Mouse (Mus musculus): ENCODE data around the gene Primpol. TPM values are rescaled to one million over a fixed set of nuclear protein-coding genes. Genes with fewer than 3 reads are reported as not detected.

The Primpol gene
- polyA plus RNA-seq, 1 experiment from 2014 or later: 10.7 TPM

DNA sequence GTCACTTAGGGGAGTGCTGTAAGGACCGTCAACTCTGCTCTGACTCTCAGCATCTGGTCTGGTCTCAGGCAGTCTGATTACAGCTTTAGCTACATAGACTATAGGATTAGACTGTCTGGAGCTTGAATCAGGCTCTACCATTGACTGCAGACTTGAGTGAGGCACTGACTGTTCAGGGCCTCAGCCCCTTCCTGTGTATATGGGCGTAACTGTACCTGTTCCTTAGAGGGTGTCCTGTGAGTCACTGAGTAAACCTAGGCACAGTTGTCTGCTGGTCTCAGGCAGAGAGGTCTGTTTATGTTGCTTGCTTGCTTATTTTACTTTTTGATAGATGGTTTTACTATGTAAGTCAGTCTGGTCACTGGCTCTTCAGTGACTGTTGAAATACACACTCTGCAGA, 43.0 kb downstream of the Primpol start:
- H3K9ac ChIP-seq (ENCODE audit: low read length): no peak overlapping the region
- H3K9me3 ChIP-seq (ENCODE audit: control insufficient read depth, low read length): no peaks in the 10 kb centered on the region
- no peak overlapping the region for H3K27ac ChIP-seq (replicated peaks in 1 of 2; ENCODE audit: control insufficient read depth in 1 of 2, insufficient read depth in 1 of 2, low read depth in 2 of 2, low read length in 2 of 2)
- H3K4me2 ChIP-seq (ENCODE audit: low read length): no peak overlapping the region
- 82% methylated on average over 2 of the region's 2 CpGs for WGBS
- H3K4me1 ChIP-seq (ENCODE audit: control insufficient read depth in 2 of 2, insufficient read depth in 2 of 2, low read length in 2 of 2): no peaks in the 10 kb centered on the region
- H3K36me3 ChIP-seq (ENCODE audit: control insufficient read depth, insufficient read depth, low read length): peaks cover 64% of the 10 kb centered on the region
- H3K4me3 ChIP-seq (ENCODE audit: control insufficient read depth in 1 of 2, insufficient read depth in 1 of 2, low read depth in 1 of 2, low read length in 2 of 2): no peak overlapping the region
- ATAC-seq (ENCODE audit: insufficient number of reproducible peaks, insufficient read depth, low FRiP score, low read depth): no peak
- H3K27me3 ChIP-seq (ENCODE audit: control insufficient read depth, insufficient read depth, low read length): no peaks in the 10 kb centered on the region

DNA sequence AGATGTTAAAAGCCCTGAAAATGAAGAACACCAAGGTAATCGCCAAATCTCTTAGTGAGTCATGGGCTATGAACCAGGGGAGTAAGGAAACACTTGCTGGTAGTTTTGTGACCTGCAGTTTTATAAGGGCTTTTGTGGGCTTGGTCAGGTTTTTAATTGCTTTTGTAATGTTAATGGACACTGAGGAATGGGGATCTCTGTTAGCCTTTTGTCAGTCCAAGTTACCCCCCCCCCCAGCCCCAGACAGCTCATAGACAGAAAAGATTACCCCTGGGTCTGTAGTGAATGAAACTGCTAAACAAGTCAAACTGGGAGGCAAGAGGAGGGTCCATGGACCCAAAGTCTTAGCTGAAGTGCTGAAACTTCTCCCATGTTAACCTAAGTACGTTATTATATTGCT, 43.6 kb downstream of the Primpol start:
- WGBS: 96% methylated on average over 2 of the region's 2 CpGs
- ATAC-seq (ENCODE audit: insufficient number of reproducible peaks, insufficient read depth, low FRiP score, low read depth): no peak
- H3K36me3 ChIP-seq (ENCODE audit: control insufficient read depth, insufficient read depth, low read length): peaks cover 59% of the 10 kb centered on the region

DNA sequence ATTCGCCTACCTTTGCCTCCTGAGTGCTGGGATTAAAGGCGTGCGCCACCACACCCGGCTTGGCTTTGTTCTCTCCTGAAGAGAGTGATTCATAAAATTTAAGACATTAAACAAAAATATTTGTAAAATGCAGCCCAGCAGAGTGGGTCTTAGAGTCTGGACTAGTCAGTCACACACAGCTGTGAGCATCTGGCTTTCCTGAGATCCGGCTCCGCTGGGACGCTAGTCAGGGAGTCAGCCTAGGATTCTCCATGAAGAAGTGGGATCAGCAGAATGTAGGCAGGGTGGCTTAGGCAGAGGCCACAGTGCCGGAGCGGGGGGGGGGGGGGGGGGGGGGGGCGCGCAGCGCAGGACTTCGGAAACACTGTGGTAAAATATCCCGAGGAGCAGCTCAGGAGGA, 46.3 kb downstream of the Primpol start:
- WGBS: 93% methylated on average over 10 of the region's 14 CpGs
- Histone ChIP-seq H3K4me1 (ENCODE audit: control insufficient read depth in 2 of 2, insufficient read depth in 2 of 2, low read length in 2 of 2) (no peaks in the 10 kb centered on the region), H3K36me3 (ENCODE audit: control insufficient read depth, insufficient read depth, low read length) (peaks cover 36% of the 10 kb centered on the region), H3K4me3 (ENCODE audit: control insufficient read depth in 1 of 2, insufficient read depth in 1 of 2, low read depth in 1 of 2, low read length in 2 of 2) (no peak overlapping the region), H3K9ac (ENCODE audit: low read length) (no peak overlapping the region), H3K9me3 (ENCODE audit: control insufficient read depth, low read length) (no peaks in the 10 kb centered on the region), H3K4me2 (ENCODE audit: low read length) (no peak overlapping the region), H3K27ac (replicated peaks in 1 of 2; ENCODE audit: control insufficient read depth in 1 of 2, insufficient read depth in 1 of 2, low read depth in 2 of 2, low read length in 2 of 2) (no peak overlapping the region), H3K27me3 (ENCODE audit: control insufficient read depth, insufficient read depth, low read length) (no peaks in the 10 kb centered on the region)
- no peak for ATAC-seq (ENCODE audit: insufficient number of reproducible peaks, insufficient read depth, low FRiP score, low read depth)

More for the DNA sequence above, 43.6 kb downstream of the Primpol start:
- Histone ChIP-seq H3K4me3 (ENCODE audit: control insufficient read depth in 1 of 2, insufficient read depth in 1 of 2, low read depth in 1 of 2, low read length in 2 of 2) (no peak overlapping the region), H3K27ac (replicated peaks in 1 of 2; ENCODE audit: control insufficient read depth in 1 of 2, insufficient read depth in 1 of 2, low read depth in 2 of 2, low read length in 2 of 2) (no peak overlapping the region), H3K27me3 (ENCODE audit: control insufficient read depth, insufficient read depth, low read length) (no peaks in the 10 kb centered on the region), H3K9ac (ENCODE audit: low read length) (no peak overlapping the region), H3K4me1 (ENCODE audit: control insufficient read depth in 2 of 2, insufficient read depth in 2 of 2, low read length in 2 of 2) (no peaks in the 10 kb centered on the region), H3K9me3 (ENCODE audit: control insufficient read depth, low read length) (no peaks in the 10 kb centered on the region), H3K4me2 (ENCODE audit: low read length) (no peak overlapping the region)

DNA sequence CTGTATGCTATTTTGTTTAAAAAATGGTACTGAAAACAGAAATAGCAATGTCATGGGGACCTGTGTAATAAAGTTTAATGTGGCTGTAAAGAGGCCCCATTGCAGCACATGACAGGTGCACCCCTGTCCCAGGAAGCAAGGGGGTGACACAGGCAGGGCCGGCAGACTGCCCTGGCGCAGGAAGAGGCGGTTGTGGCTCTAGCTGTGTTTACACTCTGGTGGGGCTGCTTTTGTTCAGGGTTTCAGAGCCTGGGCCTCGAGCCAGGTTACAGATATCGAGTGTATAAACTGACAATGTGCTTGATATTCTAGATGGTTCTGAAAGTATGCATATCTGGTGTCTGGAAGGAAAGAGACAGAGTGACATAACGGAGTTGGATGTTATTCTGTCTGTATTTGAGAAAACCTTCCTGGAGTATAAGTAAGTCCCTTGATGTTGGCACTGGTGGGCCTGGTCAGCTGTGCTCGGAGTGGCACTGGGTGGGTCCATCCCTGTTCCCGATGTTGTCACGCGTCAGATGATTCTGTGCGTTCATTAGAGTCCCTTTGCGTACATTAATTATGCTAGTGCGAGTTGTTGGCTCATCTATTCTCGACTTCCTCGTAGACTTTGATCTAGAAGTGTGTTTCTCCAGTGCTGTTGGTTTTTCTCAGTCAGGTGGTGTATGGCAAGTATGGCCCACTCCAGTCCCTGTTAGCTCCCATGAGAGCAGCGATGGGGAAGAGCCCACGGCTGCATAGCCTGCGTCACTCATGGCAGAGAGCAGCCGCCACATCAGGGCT, 47.2 kb downstream of the Primpol start:
- no peaks in the 10 kb centered on the region for H3K9me3 ChIP-seq (ENCODE audit: control insufficient read depth, low read length)
- no peak overlapping the region for H3K9ac ChIP-seq (ENCODE audit: low read length)
- no peak overlapping the region for H3K27ac ChIP-seq (replicated peaks in 1 of 2; ENCODE audit: control insufficient read depth in 1 of 2, insufficient read depth in 1 of 2, low read depth in 2 of 2, low read length in 2 of 2)
- H3K4me1 ChIP-seq (ENCODE audit: control insufficient read depth in 2 of 2, insufficient read depth in 2 of 2, low read length in 2 of 2): no peaks in the 10 kb centered on the region
- H3K27me3 ChIP-seq (ENCODE audit: control insufficient read depth, insufficient read depth, low read length): no peaks in the 10 kb centered on the region
- no peak overlapping the region for H3K4me2 ChIP-seq (ENCODE audit: low read length)
- 81% methylated on average over 19 of the region's 19 CpGs for WGBS
- peaks cover 35% of the 10 kb centered on the region for H3K36me3 ChIP-seq (ENCODE audit: control insufficient read depth, insufficient read depth, low read length)
- ATAC-seq (ENCODE audit: insufficient number of reproducible peaks, insufficient read depth, low FRiP score, low read depth): no peak
- H3K4me3 ChIP-seq (ENCODE audit: control insufficient read depth in 1 of 2, insufficient read depth in 1 of 2, low read depth in 1 of 2, low read length in 2 of 2): no peak overlapping the region

DNA sequence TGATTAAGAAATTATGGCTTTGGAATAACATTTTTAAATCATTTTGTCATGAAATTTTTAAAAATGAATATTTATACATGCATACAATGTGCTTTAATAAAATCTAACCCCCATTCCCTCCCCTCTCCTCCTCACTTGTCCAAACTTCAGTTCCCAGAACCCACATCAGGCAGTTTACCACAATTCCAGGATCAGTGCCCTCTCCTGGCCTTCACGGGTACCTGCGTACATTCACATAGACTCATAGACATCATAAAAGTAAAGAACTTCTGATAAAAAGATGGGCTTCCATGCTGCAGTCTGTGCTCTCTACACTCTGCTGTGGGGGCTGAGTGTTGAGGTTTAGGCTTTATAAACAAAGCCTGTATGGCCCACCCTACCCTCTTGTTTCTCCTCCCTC, 48.1 kb downstream of the Primpol start:
- H3K36me3 ChIP-seq (ENCODE audit: control insufficient read depth, insufficient read depth, low read length): peaks cover 26% of the 10 kb centered on the region
- no peaks in the 10 kb centered on the region for H3K9me3 ChIP-seq (ENCODE audit: control insufficient read depth, low read length)
- H3K4me3 ChIP-seq (ENCODE audit: control insufficient read depth in 1 of 2, insufficient read depth in 1 of 2, low read depth in 1 of 2, low read length in 2 of 2): no peak overlapping the region
- no peak overlapping the region for H3K4me2 ChIP-seq (ENCODE audit: low read length)
- no peak overlapping the region for H3K27ac ChIP-seq (replicated peaks in 1 of 2; ENCODE audit: control insufficient read depth in 1 of 2, insufficient read depth in 1 of 2, low read depth in 2 of 2, low read length in 2 of 2)
- H3K27me3 ChIP-seq (ENCODE audit: control insufficient read depth, insufficient read depth, low read length): no peaks in the 10 kb centered on the region
- no peaks in the 10 kb centered on the region for H3K4me1 ChIP-seq (ENCODE audit: control insufficient read depth in 2 of 2, insufficient read depth in 2 of 2, low read length in 2 of 2)
- ATAC-seq (ENCODE audit: insufficient number of reproducible peaks, insufficient read depth, low FRiP score, low read depth): no peak
- WGBS: 77% methylated on average over 2 of the region's 2 CpGs
- no peak overlapping the region for H3K9ac ChIP-seq (ENCODE audit: low read length)

DNA sequence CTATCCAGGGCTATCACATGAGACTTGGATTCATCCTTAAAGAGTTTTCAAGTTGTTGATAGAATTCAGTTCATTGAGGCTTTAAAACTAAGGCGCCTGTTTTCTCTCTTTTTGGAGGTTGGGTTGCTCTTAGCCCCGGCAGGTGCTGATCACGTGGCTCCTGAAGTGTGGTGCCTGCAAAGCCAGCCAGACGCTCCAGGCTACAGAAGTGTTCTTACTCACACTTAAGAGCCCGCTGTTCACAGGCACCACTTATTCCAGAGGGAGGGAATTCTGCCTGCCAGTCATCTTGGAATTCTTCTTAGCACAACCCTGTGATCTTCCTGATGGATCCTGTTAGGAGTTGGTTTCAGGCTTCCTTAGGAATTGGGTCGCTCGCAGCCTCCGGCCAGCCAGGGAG, 49.1 kb downstream of the Primpol start:
- Histone ChIP-seq H3K9ac (ENCODE audit: low read length) (no peak overlapping the region), H3K4me1 (ENCODE audit: control insufficient read depth in 2 of 2, insufficient read depth in 2 of 2, low read length in 2 of 2) (no peaks in the 10 kb centered on the region), H3K4me2 (ENCODE audit: low read length) (no peak overlapping the region), H3K9me3 (ENCODE audit: control insufficient read depth, low read length) (no peaks in the 10 kb centered on the region), H3K27ac (replicated peaks in 1 of 2; ENCODE audit: control insufficient read depth in 1 of 2, insufficient read depth in 1 of 2, low read depth in 2 of 2, low read length in 2 of 2) (no peak overlapping the region), H3K36me3 (ENCODE audit: control insufficient read depth, insufficient read depth, low read length) (peaks cover 22% of the 10 kb centered on the region), H3K27me3 (ENCODE audit: control insufficient read depth, insufficient read depth, low read length) (no peaks in the 10 kb centered on the region), H3K4me3 (ENCODE audit: control insufficient read depth in 1 of 2, insufficient read depth in 1 of 2, low read depth in 1 of 2, low read length in 2 of 2) (no peak overlapping the region)
- ATAC-seq (ENCODE audit: insufficient number of reproducible peaks, insufficient read depth, low FRiP score, low read depth): no peak
- WGBS: 70% methylated on average over 8 of the region's 8 CpGs

DNA sequence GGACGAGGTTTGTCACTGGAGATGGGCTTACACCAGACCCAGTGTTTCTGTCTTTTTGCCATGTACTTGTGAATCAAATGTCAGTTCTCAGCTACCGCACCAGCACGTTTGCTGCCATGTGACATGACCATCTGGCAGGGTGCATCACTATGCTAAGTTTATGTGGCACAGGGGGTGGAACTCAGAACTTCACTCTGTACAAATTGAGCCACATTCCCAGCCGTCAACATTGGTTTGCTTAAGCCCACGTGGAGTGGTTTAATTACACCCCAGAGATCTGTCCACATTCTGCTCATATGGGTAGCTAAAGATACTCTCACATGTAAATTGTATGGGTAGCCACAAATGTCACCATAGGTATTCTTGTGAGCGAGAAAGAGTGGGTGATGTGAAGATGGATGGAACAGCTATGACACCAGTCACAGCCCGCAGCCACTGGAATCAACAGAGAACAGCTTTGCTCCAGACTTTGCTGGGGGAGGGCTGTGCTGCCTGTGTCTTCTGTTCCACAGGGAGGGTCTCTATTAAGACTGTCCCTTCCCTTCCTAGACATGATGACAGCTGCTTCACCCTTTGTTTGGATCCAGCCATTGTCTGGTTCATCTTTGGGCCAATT, 50.0 kb downstream of the Primpol start:
- no peak overlapping the region for H3K9ac ChIP-seq (ENCODE audit: low read length)
- no peaks in the 10 kb centered on the region for H3K27me3 ChIP-seq (ENCODE audit: control insufficient read depth, insufficient read depth, low read length)
- ATAC-seq (ENCODE audit: insufficient number of reproducible peaks, insufficient read depth, low FRiP score, low read depth): no peak
- WGBS: 90% methylated on average over 7 of the region's 7 CpGs
- no peaks in the 10 kb centered on the region for H3K9me3 ChIP-seq (ENCODE audit: control insufficient read depth, low read length)
- no peak overlapping the region for H3K4me3 ChIP-seq (ENCODE audit: control insufficient read depth in 1 of 2, insufficient read depth in 1 of 2, low read depth in 1 of 2, low read length in 2 of 2)
- no peaks in the 10 kb centered on the region for H3K4me1 ChIP-seq (ENCODE audit: control insufficient read depth in 2 of 2, insufficient read depth in 2 of 2, low read length in 2 of 2)
- H3K27ac ChIP-seq (replicated peaks in 1 of 2; ENCODE audit: control insufficient read depth in 1 of 2, insufficient read depth in 1 of 2, low read depth in 2 of 2, low read length in 2 of 2): no peak overlapping the region
- peaks cover 27% of the 10 kb centered on the region for H3K36me3 ChIP-seq (ENCODE audit: control insufficient read depth, insufficient read depth, low read length)
- H3K4me2 ChIP-seq (ENCODE audit: low read length): no peak overlapping the region

Measured in heart, embryonic 14.5 days (tissue).